Comparison of ENCODE assay signal across 10 mouse cellular contexts in genomic region chr15:59826164-59826950, GRCm38 (mm10).
DNase-seq lines count a peak whose midpoint lies in the region; ATAC-seq lines count a peak whose summit lies in the region.
"Had no signal": no experiment of that assay in that cellular context is flagged by ENCODE, and none has a peak within 500 bp of the region (broad histone marks: within the 10 kb centered on the region; RNA-seq: fewer than 3 reads in every experiment).

No protein-coding gene starts in this region.

- WGBS in kidney, embryonic 15.5 days = 15% methylated on average over 14 of the region's 14 CpGs
- 54% methylated on average over 14 of the region's 14 CpGs for WGBS in intestine, embryonic 15.5 days

- peak overlapping the region; percentile 17 for H3K4me2 ChIP-seq in kidney, embryonic 15.5 days
- no peak overlapping the region for H3K4me2 ChIP-seq in intestine, embryonic 15.5 days (replicated peaks)

- no peaks in the 10 kb centered on the region for H3K9me3 ChIP-seq in kidney, embryonic 15.5 days (replicated peaks)
- H3K9me3 ChIP-seq in intestine, embryonic 15.5 days = no peaks in the 10 kb centered on the region
- H3K9me3 ChIP-seq: megakaryocyte, embryonic 14.5 days had no signal

- H3K4me3 ChIP-seq in kidney, embryonic 15.5 days (replicated peaks) = no peak overlapping the region
- no peak overlapping the region for H3K4me3 ChIP-seq in intestine, embryonic 15.5 days (replicated peaks)
- H3K4me3 ChIP-seq: megakaryocyte, embryonic 14.5 days had no signal

- H3K27ac ChIP-seq in kidney, embryonic 15.5 days = peak overlapping the region; percentile 75
- H3K27ac ChIP-seq in intestine, embryonic 15.5 days = no peak overlapping the region

- peak; percentile 40 for DNase-seq in cerebellum, adult 11 months
- peak; percentile 7 for DNase-seq in A20 (ENCODE audit: low read depth, low spot score)
- DNase-seq in cerebellum, postnatal 36 days = peak; percentile 45 to 48
- no peak for DNase-seq in spleen, postnatal 10 days (ENCODE audit: low spot score in 2 of 2)
- no peak for DNase-seq in ovary, postnatal 10 days (ENCODE audit: low spot score)
- DNase-seq: right cerebral cortex, postnatal 4 days had no signal

- no peak overlapping the region for H3K9ac ChIP-seq in kidney, embryonic 15.5 days
- no peak overlapping the region for H3K9ac ChIP-seq in intestine, embryonic 15.5 days

- H3K36me3 ChIP-seq in kidney, embryonic 15.5 days = no peaks in the 10 kb centered on the region
- no peaks in the 10 kb centered on the region for H3K36me3 ChIP-seq in intestine, embryonic 15.5 days

- ATAC-seq in cerebellum, adult (ENCODE audit: insufficient number of reproducible peaks, low FRiP score, low TSS enrichment) = no peak
- peak; percentile 88 for ATAC-seq in kidney, embryonic 15.5 days (replicated peaks; ENCODE audit: low FRiP score)
- no peak for ATAC-seq in intestine, embryonic 15.5 days

- peaks cover 47% of the 10 kb centered on the region for H3K4me1 ChIP-seq in kidney, embryonic 15.5 days
- H3K4me1 ChIP-seq in intestine, embryonic 15.5 days (replicated peaks) = peaks cover 13% of the 10 kb centered on the region

- no peaks in the 10 kb centered on the region for H3K27me3 ChIP-seq in kidney, embryonic 15.5 days
- no peaks in the 10 kb centered on the region for H3K27me3 ChIP-seq in intestine, embryonic 15.5 days (replicated peaks)

Comparison
In these comparisons a context has a peak if more than half of its experiments do, and no peak if none do; other contexts are left out.
1. DNase-seq: peak in cerebellum, adult 11 months (single experiment), A20 (single experiment) and cerebellum, postnatal 36 days (2 of 2); none in spleen, postnatal 10 days (0 of 2) and ovary, postnatal 10 days (single experiment).